In genomic region chr17:75756487-75756886, GRCm38 (mm10) we compare ENCODE assay signal across 26 mouse cellular contexts.
"Had no signal": no experiment of that assay in that cellular context is flagged by ENCODE, and none has a peak within 500 bp of the region (broad histone marks: within the 10 kb centered on the region; RNA-seq: fewer than 3 reads in every experiment).

No protein-coding gene starts in this region.

- H3K4me2 ChIP-seq: limb, embryonic 12.5 days; limb, embryonic 13.5 days; limb, embryonic 15.5 days; liver, embryonic 11.5 days; liver, embryonic 12.5 days; liver, embryonic 13.5 days; liver, embryonic 15.5 days; lung, embryonic 14.5 days; lung, embryonic 15.5 days; midbrain, embryonic 11.5 days; midbrain, embryonic 12.5 days; midbrain, embryonic 13.5 days; midbrain, embryonic 15.5 days; neural tube, embryonic 12.5 days had no signal

- H3K4me3 ChIP-seq: left cerebral cortex, adult 2 months; limb, embryonic 10.5 days; limb, embryonic 12.5 days; limb, embryonic 13.5 days; limb, embryonic 15.5 days; liver, embryonic 12.5 days; liver, embryonic 13.5 days; liver, embryonic 15.5 days; lung, embryonic 15.5 days; megakaryocyte, embryonic 14.5 days; midbrain, embryonic 10.5 days; midbrain, embryonic 12.5 days; midbrain, embryonic 13.5 days; midbrain, embryonic 15.5 days; neural tube, embryonic 12.5 days had no signal

- H3K36me3 ChIP-seq: limb, embryonic 10.5 days; limb, embryonic 12.5 days; limb, embryonic 13.5 days; limb, embryonic 15.5 days; liver, embryonic 12.5 days; liver, embryonic 13.5 days; liver, embryonic 15.5 days; lung, embryonic 15.5 days; midbrain, embryonic 10.5 days; midbrain, embryonic 12.5 days; midbrain, embryonic 13.5 days; midbrain, embryonic 15.5 days; neural tube, embryonic 12.5 days had no signal

- DNase-seq: liver; liver, embryonic 13.5 days; liver, postnatal 0 days; lung, adult 18-20 months; lung, embryonic 14.5 days; lung, postnatal 10 days; lung, postnatal 14 days; lung, postnatal 36 days; lung, postnatal 4 days; midbrain, embryonic 14.5 days had no signal

- H3K4me1 ChIP-seq: limb, embryonic 10.5 days; limb, embryonic 12.5 days; limb, embryonic 13.5 days; limb, embryonic 15.5 days; liver, embryonic 12.5 days; liver, embryonic 13.5 days; liver, embryonic 15.5 days; lung, embryonic 15.5 days; megakaryocyte, embryonic 14.5 days; midbrain, embryonic 10.5 days; midbrain, embryonic 12.5 days; midbrain, embryonic 13.5 days; midbrain, embryonic 15.5 days; neural tube, embryonic 12.5 days had no signal

- H3K27me3 ChIP-seq: limb, embryonic 12.5 days; limb, embryonic 13.5 days; limb, embryonic 15.5 days; liver, embryonic 12.5 days; liver, embryonic 13.5 days; liver, embryonic 15.5 days; lung, embryonic 15.5 days; megakaryocyte, embryonic 14.5 days; midbrain, embryonic 12.5 days; midbrain, embryonic 13.5 days; midbrain, embryonic 15.5 days; neural tube, embryonic 12.5 days had no signal
